Mouse (Mus musculus): Measurements from ENCODE around the gene Ranbp10.
A peak's percentile ranks its signal among the peaks of the same experiment; 100 is the strongest.

Gene Ranbp10

DNA sequence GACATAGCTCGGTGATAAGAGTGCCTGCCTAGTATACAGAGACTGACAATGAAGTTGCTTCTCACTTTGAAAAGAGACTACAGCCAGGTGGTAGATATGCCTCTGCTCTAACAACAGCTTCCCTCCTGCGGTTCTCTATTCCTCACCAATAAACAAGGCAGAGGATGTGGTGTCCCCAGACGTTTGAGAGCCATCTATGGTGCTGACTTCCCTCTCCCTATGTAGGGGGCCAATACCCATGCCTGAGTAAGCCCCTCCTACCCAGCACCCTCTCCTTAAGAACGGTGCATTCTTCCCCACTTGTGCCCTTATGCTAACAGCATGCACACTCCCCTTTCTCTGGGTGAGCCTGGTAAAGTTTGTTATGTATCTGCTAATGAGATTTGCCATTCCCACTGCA lies 38.2 kb downstream of the Ranbp10 start:
- DNase-seq (ENCODE audit: low spot score), result no peak

DNA sequence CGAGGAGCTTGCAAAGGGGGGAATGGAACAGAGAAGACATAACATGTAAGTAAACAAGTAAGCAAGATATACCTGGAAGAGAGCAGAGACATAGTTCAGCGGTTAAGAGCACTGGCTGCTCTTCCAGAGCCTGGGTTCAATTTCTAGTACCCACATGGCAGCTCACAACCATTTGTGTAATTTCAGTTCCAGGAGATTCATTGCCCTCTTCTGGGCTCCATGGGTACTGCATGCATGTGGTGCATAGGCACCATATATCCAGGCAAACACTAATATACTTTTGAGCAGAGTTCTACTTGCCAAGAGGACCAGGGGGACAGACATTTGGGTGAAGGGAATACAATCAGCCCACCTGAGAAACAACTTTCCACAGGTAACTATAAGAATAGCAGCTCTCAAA lies 38.9 kb downstream of the Ranbp10 start:
- peak; percentile 74 for DNase-seq (ENCODE audit: low spot score)

DNA sequence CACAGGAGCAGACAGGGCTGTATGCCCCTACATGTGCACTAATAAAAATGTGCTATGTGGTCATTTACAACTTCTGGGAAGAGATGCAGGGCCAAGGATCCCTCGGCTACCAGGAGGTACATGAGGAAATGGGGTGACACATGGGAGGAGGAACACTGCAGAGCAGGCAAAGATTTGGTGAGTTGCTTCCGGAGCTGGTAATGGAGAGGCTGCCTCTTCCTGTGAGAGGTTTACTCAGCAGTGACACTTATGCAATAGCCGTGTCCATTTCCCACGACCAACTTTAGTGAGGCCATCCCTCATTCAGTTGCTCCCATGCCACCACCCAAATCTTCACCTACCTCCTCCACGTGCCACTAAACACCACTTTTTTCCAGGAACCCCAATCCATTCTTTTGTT lies 46.9 kb downstream of the Ranbp10 start:
- DNase-seq (ENCODE audit: low spot score), result no peak

DNA sequence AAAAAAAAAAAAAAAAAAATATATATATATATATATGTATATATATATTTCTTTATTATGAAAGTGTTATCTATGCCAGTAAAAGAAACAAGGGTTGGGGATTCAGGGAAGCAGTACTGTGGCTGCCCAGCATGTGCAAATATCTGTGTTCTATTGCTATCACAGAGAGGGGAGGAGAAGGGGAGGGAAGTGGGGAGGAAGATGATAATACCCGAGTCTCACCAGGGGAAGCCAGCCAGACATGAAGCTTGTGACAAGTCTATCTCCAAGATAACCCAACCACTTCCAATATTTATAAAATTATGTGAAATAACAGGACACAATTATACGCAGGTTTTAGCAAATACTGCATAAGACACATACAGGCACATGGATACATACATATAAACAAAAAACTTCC lies 49.3 kb downstream of the Ranbp10 start:
- DNase-seq (ENCODE audit: low spot score), result no peak

DNA sequence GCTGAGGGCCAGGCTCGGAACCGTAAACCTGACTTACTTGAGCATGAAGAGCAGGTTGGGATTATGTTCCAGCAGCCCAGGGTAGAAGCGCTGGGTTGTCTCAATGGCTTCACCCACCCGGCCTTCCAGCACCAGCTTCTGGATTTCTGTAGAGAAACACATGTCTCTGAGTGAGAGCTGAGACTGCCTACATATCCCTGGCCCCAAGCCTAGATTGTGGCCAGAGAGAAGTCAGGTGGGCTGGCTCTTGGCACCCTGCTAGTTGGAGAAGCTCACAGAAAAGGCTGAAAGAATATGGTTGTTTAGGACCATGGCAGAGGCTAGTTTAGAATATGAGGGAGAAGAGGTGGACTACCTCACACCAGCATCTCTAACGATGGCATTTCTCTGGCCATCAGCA lies 52.7 kb downstream of the Ranbp10 start:
- DNase-seq (ENCODE audit: low spot score), result no peak

DNA sequence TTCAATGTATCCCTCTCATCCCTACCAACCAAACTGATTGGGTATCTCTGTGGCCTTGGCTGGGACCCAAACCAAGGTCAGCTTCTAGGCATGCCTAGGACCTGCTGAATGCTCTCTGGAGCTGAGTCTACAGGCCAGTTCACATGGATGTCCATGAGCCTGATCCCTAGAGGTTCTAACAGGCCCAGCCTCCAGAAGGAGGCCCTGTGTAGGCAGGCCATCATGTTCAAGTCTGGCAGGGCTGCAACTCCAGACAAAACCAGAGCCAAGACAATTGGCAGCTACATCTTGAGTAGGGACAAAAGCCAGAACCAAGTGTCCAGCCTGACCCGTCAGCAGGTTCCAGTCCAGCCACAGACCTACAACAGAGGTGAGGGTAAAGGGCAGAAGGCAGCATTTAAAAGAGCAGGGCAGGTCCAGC lies 53.7 kb downstream of the Ranbp10 start:
- no peak for DNase-seq (ENCODE audit: low spot score)

DNA sequence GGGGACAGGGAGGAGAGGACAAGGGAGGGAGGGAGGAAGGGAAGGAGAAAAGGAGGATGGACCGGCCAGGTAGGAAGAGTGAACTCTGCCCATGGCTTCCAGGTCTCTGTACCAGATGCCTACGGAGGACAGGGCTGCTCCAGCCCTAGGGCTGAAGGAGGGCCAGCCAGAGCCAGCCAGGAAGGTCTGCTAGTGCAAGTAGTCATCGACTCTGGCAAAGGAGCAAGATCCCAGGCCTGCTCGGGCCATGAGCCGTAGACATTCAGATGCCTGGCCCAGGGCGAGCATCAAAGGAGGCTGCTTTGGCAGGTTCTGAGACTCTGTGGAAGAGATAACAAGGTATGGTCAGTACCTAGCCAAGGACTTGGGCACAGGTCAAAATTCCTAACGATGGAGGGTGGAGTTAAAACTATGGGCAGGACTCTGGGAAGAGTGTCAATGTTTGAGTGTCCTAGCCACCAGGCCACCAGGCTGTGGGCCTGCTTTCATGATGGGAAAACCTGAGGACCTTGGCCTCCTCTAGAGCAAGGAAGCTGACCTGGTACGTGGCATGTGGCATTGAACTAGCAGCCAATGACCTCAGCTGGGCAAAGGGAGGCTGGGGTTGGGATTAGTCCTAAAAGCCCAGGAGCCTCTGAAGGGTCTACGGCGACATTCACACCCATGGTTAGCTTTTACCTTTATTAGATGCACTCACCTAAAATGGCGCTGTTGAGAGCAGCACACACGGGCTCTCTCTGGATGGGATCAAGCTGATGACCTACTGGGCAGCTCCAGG lies 55.6 kb downstream of the Ranbp10 start:
- DNase-seq (ENCODE audit: low spot score), result no peak

DNA sequence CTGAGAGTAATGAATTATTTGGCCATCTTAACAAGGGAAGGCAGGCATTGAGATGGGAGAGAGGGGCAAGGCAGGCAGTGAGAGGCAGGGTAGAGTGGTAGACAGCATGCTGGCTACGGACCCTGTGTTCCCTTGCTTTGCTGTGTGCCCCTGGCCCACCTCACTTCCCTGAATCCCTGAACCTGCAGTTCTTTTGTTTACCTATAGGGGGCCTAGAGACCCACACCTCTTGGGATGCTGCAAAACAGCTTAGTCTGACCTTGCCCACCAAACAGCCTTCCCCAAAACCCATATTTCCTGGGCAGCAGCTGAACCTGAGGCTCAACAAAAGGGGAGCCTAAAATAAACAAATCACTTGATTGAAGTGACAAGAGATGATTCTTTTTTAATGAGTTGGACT lies 56.5 kb downstream of the Ranbp10 start:
- no peak for DNase-seq (ENCODE audit: low spot score)

DNA sequence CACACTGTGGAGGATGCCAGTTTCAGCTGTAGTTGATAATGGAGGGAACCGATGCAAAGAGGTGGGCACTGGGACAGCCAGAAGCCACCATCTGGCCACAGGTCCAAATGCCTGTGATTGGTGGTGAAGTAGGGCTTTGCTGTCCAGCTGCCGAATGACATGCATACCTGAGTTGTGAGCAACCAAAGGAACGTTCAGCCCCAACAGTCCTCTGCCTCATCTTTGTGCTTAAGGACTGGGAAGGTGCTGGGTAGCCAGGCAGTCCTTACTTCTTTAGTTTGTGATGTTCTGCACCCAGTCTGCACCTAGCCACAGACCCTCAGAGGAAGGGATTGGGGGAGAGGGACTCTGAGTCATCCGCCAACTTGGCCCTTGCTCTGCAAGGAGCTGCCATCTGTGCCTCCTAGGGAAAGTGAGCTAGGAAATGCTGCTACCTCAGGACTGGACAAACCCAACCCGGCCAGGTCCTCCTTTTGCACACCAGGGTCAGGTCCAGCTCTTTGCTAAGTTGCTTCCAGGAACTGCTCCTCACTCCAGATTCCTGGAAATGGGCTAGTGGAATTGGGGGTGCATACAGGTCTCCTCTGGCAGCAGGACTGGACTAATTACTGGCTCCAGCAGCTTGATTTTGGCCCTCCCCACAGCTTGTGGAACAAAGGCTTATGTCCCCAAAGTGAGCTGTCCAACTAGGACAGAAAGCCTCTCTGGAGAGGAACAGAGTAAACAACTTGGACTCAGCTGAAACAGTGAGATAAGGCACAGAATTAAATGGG lies 58.5 kb downstream of the Ranbp10 start:
- no peak for DNase-seq (ENCODE audit: low spot score)

DNA sequence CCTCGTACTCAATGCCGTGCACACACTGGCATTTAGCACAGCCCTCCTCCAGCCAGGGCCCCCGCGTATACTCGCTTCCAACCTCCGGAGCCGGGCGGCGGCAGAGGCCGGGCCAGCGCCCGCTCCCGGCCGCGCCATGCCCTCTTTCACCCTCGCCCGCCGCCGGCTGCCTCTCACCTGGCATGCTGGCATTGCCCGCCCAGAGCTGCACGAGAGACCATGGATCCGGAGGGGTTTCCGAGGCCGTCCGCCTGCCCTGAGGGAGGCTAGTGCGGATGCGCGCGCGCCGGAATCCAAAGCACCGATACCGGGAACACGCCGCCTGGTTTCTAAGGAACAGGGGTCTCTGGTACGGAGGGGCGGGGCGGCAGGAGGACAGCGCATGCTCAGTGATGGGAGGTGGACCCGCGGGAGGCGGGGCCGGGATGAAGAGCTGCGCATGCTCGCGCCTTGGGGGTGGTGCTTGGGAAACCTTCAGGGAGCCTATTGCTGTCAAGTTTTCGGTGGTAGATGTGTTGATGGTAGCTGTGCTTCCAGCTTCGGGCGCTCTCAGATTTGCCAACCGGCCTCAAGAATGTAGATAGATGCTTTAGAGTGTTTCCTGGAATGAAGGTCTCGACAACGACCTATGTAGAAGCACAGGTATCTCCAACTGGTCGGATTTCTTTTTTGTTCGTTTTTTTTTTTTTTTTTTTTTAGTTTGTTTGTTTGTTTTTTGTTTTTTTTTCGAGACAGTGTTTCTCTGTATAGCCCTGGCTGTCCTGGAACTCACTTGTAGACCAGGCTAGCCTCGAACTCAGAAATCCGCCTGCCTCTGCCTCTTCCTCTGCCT lies 68.7 kb downstream of the Ranbp10 start, which contains the start of gene Gfod2:
Gene Gfod2, minus strand, starts transcription at position 388 of the 832 bp plus-strand sequence.
- DNase-seq (ENCODE audit: low spot score), result peak; percentile 99

DNA sequence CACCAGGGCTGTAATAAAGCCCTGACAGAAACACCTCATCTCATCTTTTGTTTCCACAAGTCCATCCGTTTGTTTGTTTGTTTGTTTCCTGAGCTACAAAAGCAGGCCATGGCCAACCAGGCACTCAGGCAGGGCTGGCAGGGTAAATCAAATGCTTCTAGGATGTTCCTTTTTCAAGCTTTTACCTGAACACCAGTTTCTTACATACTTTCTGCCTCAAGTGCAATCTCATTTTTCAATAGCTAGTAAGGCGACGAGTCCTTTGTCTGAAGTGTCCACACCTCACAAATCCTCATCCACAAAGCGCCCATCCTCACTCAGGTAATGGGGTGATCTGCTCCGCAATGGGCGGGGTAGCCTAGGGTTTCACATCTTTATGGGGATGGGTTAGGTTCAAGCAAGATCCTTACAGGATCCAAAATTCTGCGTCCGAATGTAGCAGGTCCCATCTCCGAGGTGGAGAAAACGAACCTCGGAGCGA lies 69.3 kb downstream of the Ranbp10 start:
- no peak for DNase-seq (ENCODE audit: low spot score)

DNA sequence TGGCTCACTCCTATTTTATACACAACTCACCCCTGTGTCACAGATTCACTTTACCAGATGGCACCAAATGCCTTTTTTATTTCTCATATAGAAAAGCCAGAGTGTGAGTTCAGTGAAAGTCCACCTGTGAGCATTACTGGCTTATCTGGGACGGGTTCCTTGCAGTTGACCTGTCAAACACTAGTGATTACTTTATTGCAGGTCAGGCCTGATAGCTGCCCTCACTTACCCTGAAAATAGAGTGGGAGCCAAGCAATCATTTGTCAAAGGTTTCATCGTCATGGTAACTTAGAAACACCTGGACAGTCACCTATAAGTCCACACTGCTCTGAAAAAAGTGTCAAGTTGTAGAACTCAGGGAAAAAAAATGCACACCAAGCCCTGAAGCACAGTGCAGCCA lies 72.5 kb downstream of the Ranbp10 start:
- DNase-seq (ENCODE audit: low spot score), result no peak

DNA sequence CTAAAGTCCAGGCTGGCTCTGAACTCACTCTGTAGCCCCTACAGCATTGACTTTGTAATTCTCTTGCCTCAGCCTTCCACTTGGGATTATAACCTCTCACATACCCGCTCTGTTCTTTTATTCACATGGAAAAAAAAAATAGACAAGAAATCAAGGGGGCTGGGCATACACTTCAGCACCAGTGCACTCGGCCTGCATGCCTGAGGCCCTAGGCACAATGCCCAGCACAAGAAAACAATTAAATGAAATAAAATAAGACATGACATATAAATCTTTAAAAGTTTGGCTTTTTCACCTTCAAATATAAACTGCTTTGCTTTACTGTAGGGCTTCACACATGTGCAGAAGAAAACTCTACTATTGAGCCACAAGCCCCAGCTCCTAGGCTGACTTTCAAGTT lies 73.2 kb downstream of the Ranbp10 start:
- no peak for DNase-seq (ENCODE audit: low spot score)

DNA sequence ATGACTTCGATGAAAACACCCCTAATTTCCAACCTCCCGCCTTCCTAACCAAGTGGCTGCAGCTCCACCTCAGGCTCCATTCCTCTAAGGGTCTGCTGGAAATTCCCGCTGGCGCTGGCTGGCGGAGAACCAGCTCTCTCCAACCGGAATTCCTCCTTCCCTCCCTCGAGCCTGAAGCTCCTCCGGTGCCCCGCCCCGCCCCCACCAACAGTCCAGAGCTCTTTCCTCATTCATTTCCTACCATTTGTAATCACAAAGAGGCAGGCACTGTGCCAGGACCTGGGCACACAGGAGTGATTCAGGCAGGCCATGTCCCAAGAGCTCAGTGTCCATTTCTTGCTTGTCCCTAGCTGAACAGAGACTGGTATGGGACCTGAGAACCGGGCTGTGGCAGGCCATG lies 76.5 kb downstream of the Ranbp10 start:
- DNase-seq (ENCODE audit: low spot score), result peak; percentile 87

DNA sequence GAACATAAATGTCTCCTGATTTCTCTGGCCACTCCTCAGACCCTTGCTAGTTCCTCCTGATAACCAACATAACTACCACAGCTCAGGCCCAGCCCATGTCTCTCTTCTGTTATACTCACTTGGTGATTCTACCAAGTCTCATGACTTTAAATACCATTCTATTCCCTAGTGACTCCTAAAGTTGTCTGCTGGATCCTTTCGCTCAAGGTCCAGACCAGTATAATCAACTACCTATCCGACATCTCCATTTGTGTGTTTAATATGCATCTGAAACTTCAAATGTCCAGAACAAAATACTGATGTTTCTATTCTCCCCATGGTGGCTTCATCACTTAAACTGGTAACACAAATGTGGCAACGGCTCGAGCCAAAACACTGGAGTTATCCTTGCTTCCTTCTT lies 83.8 kb downstream of the Ranbp10 start:
- DNase-seq (ENCODE audit: low spot score), result no peak

DNA sequence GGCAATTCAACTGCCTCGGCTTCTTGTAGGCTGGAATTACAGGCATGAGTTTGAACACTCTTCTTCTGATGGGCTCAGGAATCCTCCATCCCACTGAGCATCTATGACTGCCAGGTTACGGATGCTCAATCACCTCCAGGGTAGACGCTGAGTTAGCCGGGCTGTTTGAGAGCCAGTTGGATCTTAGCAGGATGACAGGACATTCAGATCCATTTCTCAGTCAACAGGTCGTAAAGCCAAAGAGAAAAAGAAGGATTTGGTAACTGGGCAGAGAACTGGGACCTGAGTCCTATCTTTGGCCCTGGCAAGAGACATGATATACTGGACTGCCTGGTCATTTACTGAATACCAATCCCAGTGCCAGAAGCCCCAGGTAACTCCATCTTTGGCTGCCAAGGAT lies 87.9 kb downstream of the Ranbp10 start:
- DNase-seq (ENCODE audit: low spot score), result no peak

DNA sequence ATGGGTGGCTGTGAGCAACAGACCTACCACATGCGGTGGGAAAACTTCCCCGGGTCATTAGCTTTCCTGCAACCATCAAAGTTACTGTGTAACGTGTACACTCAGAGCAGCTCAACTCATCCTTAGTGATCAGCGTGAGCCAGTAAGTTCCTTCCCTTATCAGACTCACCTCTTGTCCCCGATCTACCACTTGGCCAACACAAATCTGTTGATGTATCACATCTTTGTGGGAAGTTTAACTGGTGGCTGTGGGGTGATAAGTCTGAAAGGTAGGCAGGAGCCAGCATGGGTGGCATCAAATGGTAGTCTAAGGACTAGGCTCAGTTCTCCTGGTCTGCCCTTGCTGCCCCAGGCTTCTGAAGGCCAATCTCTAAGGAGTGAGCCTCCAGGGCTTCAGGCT lies 95.0 kb downstream of the Ranbp10 start:
- DNase-seq (ENCODE audit: low spot score), result no peak

DNA sequence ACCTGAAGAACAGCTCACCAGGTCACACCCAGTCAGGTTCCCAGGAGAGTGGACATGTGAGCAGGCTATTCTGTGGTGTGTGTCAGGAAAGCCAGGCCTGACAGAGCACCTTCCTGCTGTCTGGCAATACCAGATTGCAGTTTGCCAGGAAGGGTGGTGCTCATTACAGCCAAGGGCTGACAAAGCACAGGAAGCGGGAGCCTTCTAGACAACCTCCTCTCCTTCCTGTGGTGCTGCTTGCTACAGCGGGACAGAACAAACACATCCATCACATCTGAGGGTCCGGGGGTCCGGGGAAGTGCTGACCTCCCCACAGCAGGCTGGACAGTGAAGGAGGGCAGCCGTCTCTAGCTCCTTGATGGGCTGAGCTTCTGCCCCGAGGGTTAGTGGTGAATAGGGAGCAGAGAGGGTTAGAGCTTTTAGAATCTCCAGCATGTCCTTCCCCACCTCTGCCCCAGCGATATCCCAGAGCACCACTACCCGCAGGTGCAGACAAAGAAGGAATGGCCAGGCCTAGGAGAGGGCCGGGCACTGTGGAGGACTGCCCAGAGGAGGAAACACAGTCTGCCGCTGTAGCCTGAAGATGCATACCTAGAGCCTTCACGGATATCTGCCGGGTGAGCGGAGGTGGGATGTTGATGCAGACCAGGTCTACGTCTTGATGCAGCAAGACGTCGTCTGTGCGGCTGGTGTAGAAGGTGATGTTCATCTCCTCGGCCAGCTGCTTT lies 99.6 kb downstream of the Ranbp10 start:
- no peak for DNase-seq (ENCODE audit: low spot score)

DNA sequence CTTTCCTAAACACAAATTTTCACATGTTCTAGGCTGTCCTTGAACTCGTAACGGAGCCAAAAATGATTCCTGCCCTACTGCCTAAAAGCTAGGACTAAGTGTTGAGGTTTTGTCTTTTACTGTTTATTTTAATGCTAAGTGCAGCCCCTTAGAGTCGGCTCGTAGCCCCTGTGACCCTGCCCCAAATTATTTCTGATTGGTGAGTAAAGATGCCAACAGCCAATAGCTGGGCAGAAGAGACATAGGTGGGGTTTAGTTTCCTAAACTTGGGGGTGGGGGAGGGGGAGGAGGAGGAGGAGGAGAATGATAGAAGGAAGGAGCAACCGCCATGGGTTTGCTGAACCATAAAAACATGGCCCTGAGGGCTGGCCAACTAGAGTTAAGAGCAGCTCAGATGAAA lies 101.4 kb downstream of the Ranbp10 start:
- DNase-seq (ENCODE audit: low spot score), result no peak

DNA sequence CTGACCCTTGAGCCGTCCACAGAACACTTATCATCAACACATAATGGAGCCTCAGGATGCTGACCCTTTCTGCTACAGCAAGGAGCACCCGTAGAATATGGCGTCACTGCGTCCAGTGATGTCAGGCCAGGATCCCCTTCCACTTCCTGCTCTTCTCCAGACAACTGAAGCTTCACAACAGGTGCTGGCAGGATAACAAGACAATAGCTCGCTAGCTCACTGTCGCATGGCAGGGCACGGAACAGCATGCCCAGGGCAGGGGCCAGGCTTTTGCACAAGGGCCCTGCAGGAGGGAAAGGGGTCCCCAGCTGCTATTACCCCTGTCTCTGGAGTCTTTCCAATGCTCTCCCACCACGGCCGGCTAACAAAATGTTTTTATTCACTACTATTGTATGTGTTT lies 104.3 kb downstream of the Ranbp10 start:
- no peak for DNase-seq (ENCODE audit: low spot score)

DNA sequence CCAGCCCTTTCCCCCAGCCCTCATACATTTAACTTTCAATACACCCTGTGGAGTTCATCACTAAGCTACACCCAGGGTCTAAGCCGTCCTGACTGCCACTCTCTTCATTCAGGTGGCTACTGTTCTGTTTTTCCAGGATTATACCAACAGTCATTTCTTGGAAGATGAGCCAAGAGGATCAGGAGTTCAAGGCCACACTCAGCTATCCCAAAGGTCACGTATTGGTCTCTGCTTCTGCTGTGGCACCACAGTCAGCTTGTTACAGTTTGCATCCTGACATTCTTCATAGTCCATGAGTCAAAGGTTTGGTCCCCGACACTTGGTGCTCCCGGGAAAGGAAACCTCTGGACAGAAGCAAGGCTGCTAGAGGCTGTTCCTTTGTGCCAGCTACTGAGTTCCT lies 107.5 kb downstream of the Ranbp10 start:
- no peak for DNase-seq (ENCODE audit: low spot score)
